Mouse (Mus musculus) E14TG2a.4 (cell line): ENCODE measurements around the gene Hist1h4h.

Experiments
- CTCF ChIP-seq: conservative IDR thresholded peaks from 2 replicates; pipeline ENCODE4 v1.5.1; 2014; ENCODE audit warnings: low read length
- POU5F1 ChIP-seq: IDR thresholded peaks from 2 replicates; pipeline ENCODE4 v1.6.1; 2014; ENCODE audit warnings: low read length, borderline replicate concordance

- TF ChIP-seq CTCF (no peak), POU5F1 (no peak)
These were observed 5.4 kb downstream of the Hist1h4h start for GRCm38 (mm10) chr13:23536076-23536822.
